Mouse (Mus musculus) kidney, adult 11 months (tissue): ENCODE measurements around the gene Map1b.

Source experiments
- DNase-seq: peaks from one replicate; pipeline ENCODE4 v3.0.0; 2022

Map1b gene

DNA sequence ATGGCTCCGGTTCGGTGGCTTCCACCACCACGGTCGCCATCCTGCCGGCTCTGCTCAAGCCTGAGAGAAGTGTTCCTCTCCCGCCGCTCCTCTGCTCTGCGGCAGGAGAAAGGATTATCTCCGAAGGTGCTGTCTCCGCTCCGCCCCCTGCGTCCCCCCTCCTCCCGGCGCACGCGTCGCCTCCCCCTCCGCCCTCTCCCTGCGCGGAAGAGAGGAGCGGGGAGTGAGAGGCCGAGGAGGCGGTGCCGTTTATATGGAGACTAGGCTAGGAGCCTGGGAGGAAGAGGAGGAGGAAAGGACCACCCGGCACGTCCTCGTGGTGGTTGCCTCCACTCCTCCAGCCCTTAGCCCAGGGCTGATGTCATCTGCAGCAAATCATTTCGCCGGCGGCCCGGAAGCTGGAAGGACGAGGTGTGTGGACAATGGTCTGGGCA lies at the start of gene Map1b:
TSS of gene Map1b (minus strand) at position 93 of the 434 bp plus-strand sequence.
- DNase-seq = peak; percentile 25

DNA sequence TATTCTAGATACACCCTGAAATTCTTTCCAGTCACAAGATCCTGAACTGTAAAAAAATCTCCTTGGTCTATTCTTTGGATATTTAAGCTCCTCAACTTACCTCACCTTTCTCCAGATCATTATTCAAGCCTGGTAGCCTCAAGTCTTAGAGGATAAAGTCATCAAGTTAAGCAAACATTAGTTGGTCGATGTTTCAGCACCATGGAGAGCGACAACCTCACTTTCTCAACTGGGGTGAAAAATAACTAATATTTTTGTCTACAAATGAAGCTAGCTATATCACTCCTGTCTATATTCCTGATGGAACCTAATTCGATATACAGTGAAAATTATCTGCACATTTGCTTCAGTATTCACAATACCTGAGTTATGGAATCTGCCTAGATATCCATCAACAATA lies 48.0 kb upstream of the Map1b start:
- DNase-seq = no peak

DNA sequence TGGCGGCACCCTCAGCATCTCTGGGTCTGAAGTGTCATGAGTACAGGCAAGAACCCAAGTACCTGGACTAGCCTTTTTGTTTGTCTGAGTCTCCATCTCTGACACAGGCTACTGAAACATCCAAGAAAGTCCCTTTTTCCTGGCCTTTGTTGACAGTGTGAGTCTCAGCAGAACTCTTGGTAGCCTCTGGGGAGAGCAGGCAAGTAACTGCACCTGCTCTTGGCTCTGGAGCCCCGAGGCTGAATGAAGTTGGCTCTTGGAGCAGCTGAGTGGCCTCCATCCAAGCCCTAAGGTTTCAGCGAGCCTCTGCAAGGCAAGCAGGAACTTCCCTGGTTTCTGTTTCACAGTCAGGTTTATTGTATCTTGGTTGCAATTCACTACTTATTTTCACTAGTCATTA lies 46.7 kb upstream of the Map1b start:
- no peak for DNase-seq

DNA sequence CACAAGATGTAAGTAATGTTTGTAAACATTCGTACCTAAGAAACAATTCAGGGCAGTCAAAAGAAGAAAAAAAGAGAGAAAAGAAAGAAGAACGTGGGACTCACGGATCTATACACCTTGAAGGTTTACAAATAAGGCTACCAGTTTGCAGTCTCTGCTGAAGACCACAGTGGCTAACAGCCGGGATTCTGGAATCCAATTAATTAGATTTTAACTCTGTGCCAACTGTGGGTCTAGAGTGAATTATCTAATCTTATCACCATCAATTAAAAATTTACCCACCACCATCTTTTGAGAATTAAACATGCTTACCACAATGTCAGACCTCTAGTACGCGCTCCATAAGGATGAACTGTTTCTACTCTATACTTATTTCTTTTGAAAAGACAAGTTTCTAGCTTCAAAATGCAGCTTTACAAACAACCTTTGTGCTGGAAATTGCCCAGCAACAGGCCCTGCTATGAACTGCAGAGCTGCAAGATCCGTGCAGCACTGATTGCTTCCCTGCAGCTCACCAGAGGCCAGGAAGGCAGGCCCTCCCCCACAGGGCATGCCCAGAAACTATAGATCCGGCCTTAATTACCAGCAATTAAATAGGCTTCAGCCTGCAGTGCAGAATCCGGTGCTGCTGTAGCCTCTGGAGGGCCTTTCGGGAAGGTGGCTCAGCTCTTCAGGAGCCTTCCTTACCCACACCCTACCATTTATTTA lies 45.7 kb upstream of the Map1b start:
- DNase-seq = no peak

DNA sequence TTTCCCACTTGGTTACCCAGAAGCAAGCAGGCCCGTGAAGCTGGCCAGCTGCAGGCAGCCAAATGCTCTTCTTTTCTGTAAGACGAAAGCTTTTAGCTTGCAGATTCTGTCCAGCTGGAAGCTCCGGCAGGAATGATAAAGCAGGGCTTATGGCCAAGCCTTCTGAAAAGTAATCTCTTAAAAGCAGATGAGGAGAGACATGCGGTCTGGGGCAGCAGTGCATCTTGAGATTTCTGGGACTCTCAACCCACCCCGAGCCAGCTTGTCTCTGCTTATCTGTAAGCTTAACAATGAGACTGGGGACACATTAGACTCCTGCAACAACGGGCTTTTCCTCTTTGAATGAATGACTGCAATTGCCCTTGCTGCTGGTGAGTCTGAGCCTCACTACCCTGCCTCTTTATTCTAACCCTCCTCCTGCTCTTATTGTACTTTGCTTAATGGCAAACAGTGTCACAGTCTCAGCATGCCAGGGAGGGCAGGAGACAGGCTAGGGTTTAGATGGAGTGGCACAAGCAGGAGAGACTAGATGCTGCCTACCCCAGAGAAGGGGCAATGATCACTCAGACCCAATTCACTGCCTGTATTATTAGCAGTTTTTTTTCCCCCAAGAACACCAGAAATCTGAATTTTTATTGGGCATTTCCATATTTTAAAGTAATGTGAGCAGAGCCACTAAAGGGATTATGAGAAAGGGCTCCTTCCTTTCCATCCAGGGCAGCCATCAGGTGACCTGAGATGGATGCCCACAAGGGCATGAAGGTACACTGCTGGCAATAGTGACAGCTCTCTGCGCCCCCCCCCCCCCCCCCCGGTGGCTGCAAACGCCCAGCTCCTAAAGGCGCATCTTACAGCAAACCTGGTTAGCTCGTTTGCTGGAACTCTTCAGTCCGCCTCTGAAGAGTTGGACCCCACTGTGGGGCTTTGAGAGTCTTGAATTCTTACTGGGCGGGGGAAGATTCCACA lies 44.6 kb upstream of the Map1b start:
- no peak for DNase-seq

DNA sequence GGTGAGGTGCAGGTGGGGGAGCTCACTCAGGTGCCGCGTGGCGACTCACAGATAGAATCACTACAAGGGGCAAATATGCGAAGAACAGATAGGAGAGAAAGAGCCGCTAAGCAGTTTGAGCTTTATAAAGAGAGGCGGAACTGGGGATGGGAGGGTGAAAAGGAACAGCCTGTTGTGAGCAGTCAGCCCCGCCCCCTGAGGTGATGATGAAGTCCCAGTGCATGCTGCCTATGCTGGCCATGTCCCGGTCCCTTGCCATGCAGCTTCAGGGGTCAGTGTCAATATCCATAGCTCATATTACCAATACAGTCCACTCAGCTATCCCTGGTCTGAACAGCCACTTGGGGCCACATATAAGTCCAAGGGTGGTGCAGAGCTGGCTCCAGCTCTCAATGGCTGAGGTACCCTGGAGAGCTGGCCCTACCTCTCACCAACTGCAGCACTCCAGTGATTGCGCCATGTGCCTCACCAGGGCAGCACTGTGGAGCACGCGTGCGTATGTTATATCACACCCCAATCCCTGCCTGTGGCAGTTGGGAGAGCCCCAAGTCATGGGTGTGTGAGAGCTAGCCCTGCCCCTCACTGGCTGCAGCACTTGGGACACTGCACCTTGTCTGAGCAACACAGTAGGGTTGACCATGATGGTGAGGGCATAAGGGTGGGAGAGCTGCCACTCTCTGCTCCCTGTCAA lies 42.0 kb upstream of the Map1b start:
- DNase-seq = no peak

DNA sequence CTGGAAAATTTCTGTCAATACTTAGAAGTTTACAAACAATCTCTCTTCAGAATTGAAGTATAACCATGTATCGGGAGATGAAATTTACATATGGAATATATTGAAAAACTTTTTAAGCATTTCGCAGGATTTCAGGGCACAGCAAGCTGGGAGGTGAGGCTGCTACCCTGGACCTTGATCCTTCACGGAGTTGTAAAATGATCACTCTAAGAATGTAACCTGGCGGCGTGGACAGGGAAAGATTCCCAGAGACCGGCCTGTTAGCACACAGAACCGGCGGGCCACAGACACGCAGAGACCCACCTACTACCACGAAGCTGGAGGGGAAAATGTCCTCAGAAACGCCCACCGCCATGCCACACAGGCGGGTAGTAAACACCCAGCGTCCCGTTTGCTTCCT lies 41.5 kb upstream of the Map1b start:
- DNase-seq = no peak

DNA sequence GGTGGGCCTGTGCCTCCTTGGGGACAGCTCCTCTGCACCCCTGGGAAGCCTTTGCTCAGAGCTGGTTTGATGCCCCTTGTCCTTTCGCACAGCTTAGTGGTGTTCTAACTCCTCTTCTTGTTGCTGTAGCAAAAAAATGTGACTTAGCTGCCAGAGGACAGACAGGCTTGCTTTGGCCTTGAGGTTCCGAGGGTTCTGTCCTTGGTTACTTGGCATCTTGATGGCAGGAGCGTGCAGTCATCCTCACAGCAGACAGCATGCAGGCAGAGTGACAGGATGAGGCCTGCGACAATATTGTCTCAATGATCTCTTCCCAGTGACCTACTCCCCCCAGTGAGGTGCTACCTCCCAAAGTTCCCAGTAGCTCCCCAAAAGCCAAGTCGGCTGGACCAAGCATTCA lies 41.0 kb upstream of the Map1b start:
- no peak for DNase-seq

DNA sequence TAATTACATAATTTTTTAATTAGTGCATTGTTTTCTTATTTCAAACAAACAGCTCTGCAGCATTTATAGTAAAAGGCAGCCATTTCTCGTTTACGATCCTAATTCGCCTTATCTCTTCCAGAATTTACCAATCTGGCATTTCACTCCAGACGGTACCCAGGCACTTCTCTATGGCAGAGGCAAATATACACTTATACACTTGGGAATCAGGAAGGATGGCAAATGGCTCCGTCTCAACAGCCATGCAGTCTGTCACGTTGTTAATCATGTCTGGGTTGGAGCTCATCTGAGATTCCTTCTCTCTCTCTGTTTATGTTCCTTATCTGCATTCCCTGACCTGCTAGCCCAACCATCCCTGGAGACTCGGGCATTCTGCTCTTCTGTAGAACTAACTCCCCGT lies 38.6 kb upstream of the Map1b start:
- no peak for DNase-seq

DNA sequence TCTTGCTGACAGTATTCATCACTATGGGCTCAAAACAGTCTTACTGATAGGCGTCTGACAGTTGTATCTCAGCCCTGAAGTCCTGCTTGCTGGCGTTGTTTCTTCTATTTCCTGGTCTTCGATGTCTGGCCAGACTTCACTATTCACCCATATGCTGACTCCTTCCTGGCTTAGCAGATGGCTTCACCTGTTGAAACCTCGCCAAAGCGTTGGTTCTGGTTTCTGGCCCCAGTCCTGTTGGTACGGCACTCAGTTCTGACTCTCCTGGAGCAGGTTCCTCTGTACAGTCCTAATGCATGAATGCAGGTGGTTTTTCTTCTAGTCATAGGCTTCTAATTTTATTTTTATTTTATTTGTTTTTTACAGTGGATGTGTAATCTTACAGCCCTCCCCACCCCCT lies 38.1 kb upstream of the Map1b start:
- DNase-seq = no peak

DNA sequence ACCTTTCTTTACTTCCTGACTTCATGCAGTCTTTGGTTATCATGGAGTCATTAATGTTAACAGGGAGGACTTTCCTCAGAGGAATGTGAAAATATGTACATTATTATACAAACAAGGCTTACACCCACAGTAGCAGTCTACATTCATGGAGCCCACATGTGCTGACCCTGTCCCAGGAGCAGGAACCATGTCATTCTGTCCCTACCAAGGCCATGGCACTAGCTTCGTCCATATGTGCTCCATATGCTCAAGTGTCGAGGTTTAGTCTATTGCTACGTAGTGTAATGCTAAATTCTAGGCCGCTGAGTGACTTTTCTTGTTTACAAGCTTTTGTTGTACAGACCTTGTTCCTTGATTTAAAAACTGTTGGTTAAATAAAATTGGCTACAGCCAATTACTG lies 36.0 kb upstream of the Map1b start:
- DNase-seq = no peak

DNA sequence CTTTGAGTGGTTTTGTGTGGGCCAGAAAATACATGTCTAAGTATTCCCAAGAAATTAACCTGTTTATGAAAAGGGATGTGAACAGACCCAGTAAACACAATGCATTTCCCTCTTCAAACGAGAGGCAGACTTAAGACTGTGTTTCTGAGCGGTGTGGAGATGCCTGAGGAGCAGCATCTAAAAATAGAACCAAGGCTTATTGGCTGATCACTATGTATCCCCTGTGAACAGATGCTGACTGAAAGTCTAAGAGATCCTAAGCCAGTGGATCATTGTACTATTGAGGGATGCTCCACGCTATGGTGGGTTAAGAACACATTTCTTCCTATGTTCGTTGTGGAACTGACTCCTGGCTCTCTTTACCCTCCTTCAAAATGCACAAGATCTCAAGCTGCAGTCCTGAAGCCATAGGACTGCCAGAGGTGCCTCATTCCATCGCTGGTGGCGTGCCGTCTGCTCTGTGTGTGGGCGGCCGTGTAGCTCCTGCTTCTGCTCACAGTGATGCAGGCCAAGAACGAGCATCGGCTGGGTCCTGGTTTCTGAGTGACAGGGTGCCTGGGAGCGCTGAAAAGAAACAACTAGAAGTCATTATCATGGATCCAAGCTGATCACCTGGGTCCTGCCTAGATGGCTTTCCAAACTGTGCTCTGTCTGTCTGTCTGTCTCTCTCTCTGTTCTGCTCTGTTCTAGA lies 34.5 kb upstream of the Map1b start:
- DNase-seq = no peak

DNA sequence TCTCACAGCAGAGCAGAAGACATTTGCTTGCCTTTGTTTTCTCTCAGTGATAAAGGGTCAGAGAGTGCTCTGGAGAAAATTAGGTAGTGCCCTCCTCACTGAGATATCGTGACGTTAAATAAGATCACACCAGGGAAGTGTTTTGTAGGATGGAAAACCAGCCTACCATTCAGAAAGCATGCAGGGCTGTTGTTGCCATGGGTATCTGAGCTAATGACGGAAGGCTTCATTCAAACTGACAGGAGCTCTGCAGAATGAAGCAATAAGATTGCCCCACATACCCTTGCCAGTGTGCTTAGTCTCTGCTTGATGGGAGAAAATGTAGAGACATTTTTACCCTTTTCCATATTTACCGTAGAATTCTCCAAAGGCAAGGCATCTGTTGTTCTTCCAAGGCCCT lies 33.7 kb upstream of the Map1b start:
- DNase-seq = no peak

DNA sequence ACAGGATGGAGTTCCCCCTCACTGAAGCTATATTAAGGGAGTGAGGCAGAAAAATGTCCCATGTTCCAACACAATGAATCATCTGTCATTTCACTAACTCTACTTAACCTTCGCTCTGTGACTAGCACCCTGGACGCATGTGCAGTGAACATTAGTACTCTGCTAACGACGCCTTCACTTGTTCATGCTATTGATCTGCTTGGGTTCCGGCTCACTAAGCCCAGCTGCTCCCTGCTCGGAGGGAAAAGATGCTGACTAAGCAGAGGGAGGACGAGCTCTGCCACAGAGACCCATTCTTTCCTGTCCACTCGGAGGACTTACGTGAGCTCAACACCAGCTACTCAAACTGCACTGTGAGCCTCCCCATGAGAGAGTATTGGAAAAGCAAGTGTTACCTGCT lies 33.2 kb upstream of the Map1b start:
- DNase-seq = no peak

DNA sequence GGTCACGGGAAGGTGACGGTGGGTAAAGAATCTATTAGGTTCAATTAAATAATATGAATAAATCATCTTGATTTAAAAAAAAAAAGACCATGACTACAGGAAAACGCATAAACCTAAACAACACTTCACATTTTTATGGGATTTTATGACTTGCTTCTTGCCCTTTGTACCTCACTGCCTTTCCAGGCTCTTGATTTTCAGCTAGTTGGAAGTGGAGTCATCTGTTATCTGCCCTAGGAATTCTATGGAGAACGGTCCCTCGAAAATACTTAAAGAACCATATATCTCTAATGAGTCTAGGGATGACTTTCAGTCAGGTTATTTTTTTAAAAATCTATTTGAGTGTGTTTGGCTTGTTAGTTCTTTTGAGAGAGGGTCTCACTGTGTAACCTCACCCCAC lies 30.5 kb upstream of the Map1b start:
- no peak for DNase-seq

DNA sequence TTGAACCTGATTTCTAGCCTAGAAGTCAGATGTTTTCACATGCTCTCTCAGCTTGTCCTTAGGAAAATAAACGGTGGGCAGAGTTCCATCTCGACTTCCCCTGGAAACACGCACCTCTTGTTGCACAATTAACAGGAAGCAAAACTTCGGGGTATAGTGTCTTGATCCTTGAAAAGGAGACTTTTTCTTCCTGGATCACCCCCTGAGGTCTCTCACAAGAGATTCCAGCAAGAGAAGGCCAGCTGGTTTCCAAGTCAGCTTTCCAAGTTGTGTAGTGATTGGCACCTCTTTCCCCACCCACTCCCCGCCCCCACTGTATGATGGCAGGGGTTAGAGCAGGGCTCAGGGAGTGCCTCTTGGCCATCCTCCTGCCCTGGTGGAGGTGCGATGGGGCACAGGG lies 28.9 kb upstream of the Map1b start:
- no peak for DNase-seq

DNA sequence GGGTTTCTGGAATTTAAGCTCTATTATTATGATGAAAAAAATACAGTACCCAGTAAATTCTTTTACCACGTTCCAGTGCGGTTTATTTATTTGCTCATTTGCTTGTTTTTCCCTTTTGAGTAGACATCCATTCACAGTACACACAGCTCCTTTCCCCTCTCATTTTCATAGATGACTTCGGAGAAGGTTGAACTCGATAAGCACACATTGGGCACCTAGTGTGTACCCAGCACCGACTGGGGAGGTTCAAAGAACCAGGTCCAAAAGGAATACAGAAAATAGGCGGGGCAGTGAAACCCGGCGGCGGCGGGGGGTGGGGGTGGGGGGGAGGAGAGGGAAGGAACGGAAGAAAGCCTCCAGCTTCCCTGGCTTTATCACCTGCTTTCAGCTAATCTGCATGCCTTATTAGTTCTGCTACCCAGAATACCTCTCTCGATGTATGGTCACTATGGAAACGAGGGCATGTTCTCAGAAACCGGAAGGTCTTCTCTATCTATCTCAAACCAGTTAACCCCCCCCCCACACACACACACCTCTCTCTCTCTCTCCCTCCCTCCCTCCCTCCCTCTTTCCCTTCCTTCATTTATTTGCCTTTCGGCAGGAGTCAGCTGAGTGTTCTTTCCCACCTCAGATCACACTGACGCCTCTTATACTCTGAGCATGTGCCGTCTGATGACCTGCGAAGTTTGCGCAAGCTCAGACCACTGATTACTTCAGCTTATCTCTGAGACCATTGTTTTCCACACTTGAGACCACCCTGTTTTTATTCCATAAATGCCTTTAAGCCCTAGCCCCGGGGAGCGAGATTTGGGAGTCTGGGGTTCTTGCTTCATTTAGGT lies 25.3 kb upstream of the Map1b start:
- no peak for DNase-seq

DNA sequence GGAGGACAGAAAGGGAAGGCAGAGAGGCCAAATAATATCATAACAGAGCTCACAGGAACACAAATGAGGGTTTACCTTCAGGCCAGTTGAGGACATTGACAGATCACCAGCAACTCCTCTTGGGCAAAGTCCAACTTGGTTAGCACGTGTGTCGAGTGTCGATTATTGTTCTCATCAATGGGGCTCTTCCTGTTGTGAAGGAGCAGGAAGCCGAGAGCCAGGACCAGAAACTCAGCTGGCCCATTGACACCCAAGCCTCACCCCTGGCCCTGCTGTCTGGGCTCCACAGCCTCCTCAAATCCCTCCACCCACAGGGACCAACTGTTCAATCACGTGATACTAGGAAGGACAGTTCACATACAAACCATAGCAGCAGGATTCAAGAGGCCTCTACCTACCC lies 22.9 kb upstream of the Map1b start:
- no peak for DNase-seq

DNA sequence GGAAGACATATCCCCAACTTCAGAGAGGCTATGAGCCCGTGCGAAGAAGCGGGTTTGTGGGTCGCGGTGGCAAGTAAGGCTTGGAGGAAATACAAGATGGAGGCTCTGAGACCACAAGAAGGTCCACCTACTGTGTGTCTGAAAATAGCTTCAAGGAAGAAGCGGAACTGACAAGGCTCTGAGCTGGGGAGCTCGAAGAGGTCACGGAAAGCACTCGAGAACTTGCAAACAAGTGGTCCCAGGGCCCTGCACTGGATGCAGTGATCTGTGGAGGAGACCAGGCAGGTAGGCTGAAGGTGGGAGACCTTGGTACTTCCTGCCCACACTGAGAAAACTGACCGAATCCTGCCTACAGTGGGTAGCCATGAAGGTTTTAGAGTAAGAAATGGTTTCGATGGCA lies 22.5 kb upstream of the Map1b start:
- DNase-seq = no peak

DNA sequence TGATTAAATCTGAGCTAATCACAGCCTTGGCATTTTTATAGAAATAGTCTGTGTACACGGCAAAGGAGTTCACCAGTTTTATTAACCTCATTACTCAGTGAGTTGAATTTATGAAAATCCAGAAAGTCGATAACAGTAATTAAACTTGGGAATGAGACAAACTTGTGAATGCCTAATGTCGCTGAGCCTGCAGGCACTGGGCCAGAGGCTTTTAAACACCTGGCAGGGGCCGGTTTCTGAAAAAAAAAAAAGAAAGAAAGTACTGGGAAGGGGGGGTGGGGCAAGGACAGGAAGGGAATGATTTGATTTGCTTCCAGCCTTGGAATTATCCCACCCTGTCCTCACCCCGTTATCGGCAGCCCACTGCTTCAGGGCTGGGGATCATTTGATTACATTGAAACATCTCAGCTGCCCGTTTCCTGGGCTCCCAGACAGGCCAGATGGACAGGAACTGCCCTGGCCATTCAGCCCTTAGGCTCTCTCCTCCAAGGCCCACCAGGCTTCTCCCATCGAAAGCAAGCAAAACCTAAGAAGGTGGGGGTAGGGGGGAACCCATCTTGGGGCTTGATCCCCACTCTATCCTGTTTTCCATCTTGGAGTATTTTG lies 21.7 kb upstream of the Map1b start:
- no peak for DNase-seq

DNA sequence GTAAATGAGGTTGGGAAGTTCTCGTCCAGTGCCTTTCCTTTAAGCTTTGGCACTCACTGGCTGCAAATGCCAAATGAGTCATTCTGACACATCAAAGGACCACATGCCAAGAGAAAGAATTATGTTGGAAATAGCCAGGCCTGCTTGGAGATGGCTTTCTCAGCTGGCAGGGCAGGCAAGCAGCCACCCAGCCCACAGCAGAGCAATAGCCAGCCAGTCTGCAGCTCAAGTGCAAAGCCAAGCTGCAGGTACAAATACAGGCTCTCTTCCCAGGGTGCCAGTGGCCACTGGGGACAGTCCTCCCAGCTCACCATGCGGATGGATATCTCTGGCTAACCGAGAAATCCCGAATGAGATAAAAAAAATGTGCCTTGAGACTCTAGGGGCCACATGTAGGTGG lies 12.1 kb upstream of the Map1b start:
- no peak for DNase-seq

DNA sequence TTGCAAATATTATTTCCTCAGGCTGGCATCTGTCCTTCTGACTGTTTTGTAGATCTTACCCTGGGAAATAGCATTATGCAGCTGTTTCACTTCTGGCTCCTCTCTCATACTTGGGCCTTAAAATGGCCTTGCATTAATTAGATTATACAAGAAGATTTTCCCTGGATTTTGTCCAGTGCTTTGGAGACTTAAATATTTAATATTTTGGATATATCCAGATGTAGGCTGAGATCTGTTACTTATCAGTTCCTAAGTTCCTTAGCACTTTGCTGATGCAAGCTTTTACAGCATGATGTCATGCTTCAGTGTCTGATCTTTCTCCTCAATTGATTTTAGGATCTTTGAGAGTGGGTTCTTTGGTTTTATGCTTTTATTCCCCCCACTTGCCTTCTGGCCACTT lies 11.6 kb upstream of the Map1b start:
- DNase-seq = no peak
